Mouse (Mus musculus) heart, postnatal 4 days (tissue): ENCODE results near the gene Duox1. TPM values are rescaled to one million over a fixed set of nuclear protein-coding genes. Genes with fewer than 3 reads are reported as not detected.
"Not testable (repeated sequence)": the region's sequence is repeated elsewhere in the genome, so short reads cannot be mapped to it uniquely, and the experiment has no call there.

Source experiments
- DNase-seq: peaks from one replicate; pipeline ENCODE4 v3.0.0; 2021
- total RNA-seq, 2 experiments: library from RNA; stranded (reverse); gene quantifications; 2 replicates each; pipeline ENCODE4 v1.2.3; 2021

Duox1 gene
- total RNA-seq, 2 experiments from 2014 or later = not detected

GRCm38 (mm10) chr2:122376041-122376561, 60.6 kb downstream of the Duox1 start:
- DNase-seq = peak; percentile 63

- peak; percentile 98 for DNase-seq
Measured at GRCm38 (mm10) chr2:122377215-122377674, 61.8 kb downstream of the Duox1 start.

GRCm38 (mm10) chr2:122377751-122378246, 62.3 kb downstream of the Duox1 start:
- peak; percentile 72 for DNase-seq

- DNase-seq = peak; percentile 42
Measured at GRCm38 (mm10) chr2:122378421-122379291, 63.2 kb downstream of the Duox1 start.

- DNase-seq = no peak
Measured at GRCm38 (mm10) chr2:122379292-122379650, 63.8 kb downstream of the Duox1 start.

GRCm38 (mm10) chr2:122380768-122381311, 65.4 kb downstream of the Duox1 start:
- DNase-seq = peak; percentile 69

GRCm38 (mm10) chr2:122381329-122382103, 66.0 kb downstream of the Duox1 start:
- peak; percentile 45 for DNase-seq

GRCm38 (mm10) chr2:122382121-122382520, 66.6 kb downstream of the Duox1 start:
- no peak for DNase-seq

- no peak for DNase-seq
Measured at GRCm38 (mm10) chr2:122385095-122385494, 69.6 kb downstream of the Duox1 start.

- not testable (repeated sequence) for DNase-seq
Measured at GRCm38 (mm10) chr2:122387135-122387534, 71.7 kb downstream of the Duox1 start.

- no peak for DNase-seq
Measured at GRCm38 (mm10) chr2:122396150-122396549, 80.7 kb downstream of the Duox1 start.

Other genes with a start within 250 kb of the Duox1 start
- 10 to 100 TPM; 12.2 TPM for gene Spg11, start 197.3 kb upstream of the Duox1 start, total RNA-seq
- gene B2m, start 168.0 kb upstream of the Duox1 start, total RNA-seq = 100 to 1,000 TPM; 114 to 125 TPM
- gene Trim69, start 155.0 kb upstream of the Duox1 start, total RNA-seq = not detected
- gene Patl2, start 129.5 kb upstream of the Duox1 start, total RNA-seq = not detected
- not detected for gene Terb2, start 129.4 kb upstream of the Duox1 start, total RNA-seq
- 10 to 100 TPM; 84.4 to 86.0 TPM for gene Sord, start 80.9 kb upstream of the Duox1 start, total RNA-seq
- gene Duox2, start 17.2 kb upstream of the Duox1 start, total RNA-seq = under 1 TPM; 0.55 to 0.59 TPM
- under 1 TPM; 0.16 to 0.21 TPM for gene Duoxa2, start 16.8 kb upstream of the Duox1 start, total RNA-seq
- not detected for gene Duoxa1, start 1.9 kb upstream of the Duox1 start, total RNA-seq
- 10 to 100 TPM; 10.1 to 11.3 TPM for gene Shf, start 53.5 kb downstream of the Duox1 start, total RNA-seq
- 10 to 100 TPM; 18.9 to 19.1 TPM for gene Slc28a2, start 110.8 kb downstream of the Duox1 start, total RNA-seq
- gene Gm14085, start 169.3 kb downstream of the Duox1 start, total RNA-seq = under 1 TPM; 0.50 to 0.62 TPM